Mouse (Mus musculus): ENCODE data around the gene Abca7. TPM values are rescaled to one million over a fixed set of nuclear protein-coding genes. Genes with fewer than 3 reads are reported as not detected.
A peak's percentile ranks its signal among the peaks of the same experiment; 100 is the strongest.

Abca7 gene
- total and polyA plus RNA-seq, 2 experiments from 2014 or later: 2.3 to 19.1 TPM

GRCm38 (mm10) chr10:80019471-80020131, 23.3 kb downstream of the Abca7 start:
- no peak for DNase-seq (ENCODE audit: low spot score)
- Histone ChIP-seq H3K9me3 (ENCODE audit: low read length) (no peaks in the 10 kb centered on the region), H3K9ac (replicated peaks; ENCODE audit: low read length) (no peak overlapping the region), H3K36me3 (ENCODE audit: insufficient read depth, low read length) (no peaks in the 10 kb centered on the region), H3K4me1 (ENCODE audit: insufficient read depth, low read length) (no peaks in the 10 kb centered on the region), H3K27me3 (ENCODE audit: insufficient read depth, low read length) (peaks cover 6% of the 10 kb centered on the region), H3K4me3 (ENCODE audit: low read length) (no peak overlapping the region), H3K27ac (no peak overlapping the region), H3K4me2 (ENCODE audit: low read depth, low read length) (no peak overlapping the region)
- TF ChIP-seq CTCF (IDR thresholded peaks at IDR 0.05; ENCODE audit: low read depth): no peak
- peak; percentile 18; the same call in 1 of the 2 replicates for ATAC-seq
- WGBS: 8% methylated on average over 20 of the region's 20 CpGs

DNA sequence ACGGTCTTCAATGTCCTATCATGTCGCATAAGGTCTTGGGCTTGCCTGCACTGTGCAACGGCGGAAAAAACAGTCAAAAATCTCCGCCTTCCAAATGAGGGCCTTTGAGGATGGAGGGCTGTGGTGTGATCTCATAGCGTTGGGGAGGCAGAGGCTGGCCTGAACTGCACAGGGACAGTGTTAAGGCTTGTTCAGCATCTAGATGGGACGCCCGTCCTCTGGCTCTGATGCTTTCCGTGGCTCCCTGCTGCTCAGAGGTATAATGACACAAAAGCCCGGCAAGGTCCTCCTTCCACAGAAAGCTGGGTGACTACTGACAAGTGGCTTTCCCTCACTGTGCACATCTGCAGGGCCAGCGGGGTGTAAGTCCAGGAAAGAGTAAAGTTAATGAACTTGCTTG, 23.9 kb downstream of the Abca7 start:
- Histone ChIP-seq H3K27ac (no peak overlapping the region), H3K4me2 (ENCODE audit: low read depth, low read length) (no peak overlapping the region), H3K4me3 (ENCODE audit: low read length) (no peak overlapping the region), H3K27me3 (ENCODE audit: insufficient read depth, low read length) (peaks cover 4% of the 10 kb centered on the region; the same call in 1 of the 2 replicates), H3K9me3 (ENCODE audit: low read length) (no peaks in the 10 kb centered on the region), H3K4me1 (ENCODE audit: insufficient read depth, low read length) (no peaks in the 10 kb centered on the region), H3K36me3 (ENCODE audit: insufficient read depth, low read length) (no peaks in the 10 kb centered on the region), H3K9ac (replicated peaks; ENCODE audit: low read length) (no peak overlapping the region)
- DNase-seq (ENCODE audit: low spot score) (no peak), ATAC-seq (no peak)
- TF ChIP-seq CTCF (IDR thresholded peaks at IDR 0.05; ENCODE audit: low read depth): no peak
- WGBS: 26% methylated on average over 11 of the region's 11 CpGs

- no peak for DNase-seq (ENCODE audit: low spot score)
- Histone ChIP-seq H3K27me3 (ENCODE audit: insufficient read depth, low read length) (peaks cover 4% of the 10 kb centered on the region; the same call in 1 of the 2 replicates), H3K9me3 (ENCODE audit: low read length) (no peaks in the 10 kb centered on the region), H3K4me3 (ENCODE audit: low read length) (no peak overlapping the region), H3K9ac (replicated peaks; ENCODE audit: low read length) (no peak overlapping the region), H3K4me2 (ENCODE audit: low read depth, low read length) (no peak overlapping the region), H3K36me3 (ENCODE audit: insufficient read depth, low read length) (no peaks in the 10 kb centered on the region), H3K4me1 (ENCODE audit: insufficient read depth, low read length) (no peaks in the 10 kb centered on the region), H3K27ac (no peak overlapping the region)
- WGBS: 88% methylated on average over 18 of the region's 18 CpGs
- no peak for TF ChIP-seq CTCF (IDR thresholded peaks at IDR 0.05; ENCODE audit: low read depth)
- ATAC-seq: no peak
Measured at GRCm38 (mm10) chr10:80020603-80021319, 24.5 kb downstream of the Abca7 start.

DNA sequence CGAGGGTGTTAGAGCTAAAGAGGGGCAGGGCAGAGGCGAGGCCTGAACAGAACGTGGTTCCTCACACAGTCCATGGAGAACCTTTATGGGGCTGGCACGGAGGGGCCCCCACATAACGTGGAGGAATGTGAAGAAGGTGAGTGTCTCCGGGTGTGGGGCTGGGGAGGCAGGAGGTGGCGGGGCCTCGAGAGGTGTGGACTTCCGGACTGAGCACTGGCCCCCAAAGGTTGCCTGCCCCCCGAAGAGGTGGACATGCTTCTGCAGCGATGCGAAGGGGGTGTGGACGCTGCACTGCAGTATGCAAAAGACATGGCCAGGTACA, 25.0 kb downstream of the Abca7 start:
- no peak overlapping the region for H3K4me2 ChIP-seq (ENCODE audit: low read depth, low read length)
- no peaks in the 10 kb centered on the region for H3K36me3 ChIP-seq (ENCODE audit: insufficient read depth, low read length)
- H3K4me1 ChIP-seq (ENCODE audit: insufficient read depth, low read length): no peaks in the 10 kb centered on the region
- no peak overlapping the region for H3K9ac ChIP-seq (replicated peaks; ENCODE audit: low read length)
- no peak overlapping the region for H3K27ac ChIP-seq
- WGBS: 89% methylated on average over 13 of the region's 13 CpGs
- no peak for ATAC-seq
- H3K4me3 ChIP-seq (ENCODE audit: low read length): no peak overlapping the region
- peaks cover 4% of the 10 kb centered on the region; the same call in 1 of the 2 replicates for H3K27me3 ChIP-seq (ENCODE audit: insufficient read depth, low read length)
- no peaks in the 10 kb centered on the region for H3K9me3 ChIP-seq (ENCODE audit: low read length)
- DNase-seq (ENCODE audit: low spot score): no peak
- TF ChIP-seq CTCF (IDR thresholded peaks at IDR 0.05; ENCODE audit: low read depth): no peak

DNA sequence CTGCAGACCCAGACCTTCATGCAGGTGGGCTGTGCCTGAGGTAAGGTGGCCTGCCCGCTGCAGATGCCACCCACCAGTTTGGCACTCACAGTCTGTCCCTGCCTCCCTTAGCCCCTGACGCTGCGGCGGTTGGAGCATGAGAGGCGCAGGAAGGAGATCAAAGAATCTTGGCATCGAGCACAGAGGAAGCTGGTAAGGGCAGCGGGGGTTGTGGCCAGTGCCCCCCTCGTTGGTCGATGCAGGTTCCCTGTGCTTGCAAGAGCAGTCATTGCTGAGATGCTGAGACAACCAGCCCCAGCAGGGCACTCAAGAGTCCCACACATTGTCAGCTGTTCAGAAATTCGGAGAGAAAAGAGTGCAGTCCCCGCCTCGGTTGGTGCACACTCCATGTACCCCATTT, 25.9 kb downstream of the Abca7 start:
- Histone ChIP-seq H3K9me3 (ENCODE audit: low read length) (no peaks in the 10 kb centered on the region), H3K4me3 (ENCODE audit: low read length) (no peak overlapping the region), H3K4me2 (ENCODE audit: low read depth, low read length) (no peak overlapping the region), H3K4me1 (ENCODE audit: insufficient read depth, low read length) (no peaks in the 10 kb centered on the region), H3K27me3 (ENCODE audit: insufficient read depth, low read length) (peaks cover 4% of the 10 kb centered on the region; the same call in 1 of the 2 replicates), H3K9ac (replicated peaks; ENCODE audit: low read length) (no peak overlapping the region), H3K36me3 (ENCODE audit: insufficient read depth, low read length) (no peaks in the 10 kb centered on the region), H3K27ac (no peak overlapping the region)
- 87% methylated on average over 12 of the region's 12 CpGs for WGBS
- no peak for TF ChIP-seq CTCF (IDR thresholded peaks at IDR 0.05; ENCODE audit: low read depth)
- ATAC-seq (no peak), DNase-seq (ENCODE audit: low spot score) (no peak)

DNA sequence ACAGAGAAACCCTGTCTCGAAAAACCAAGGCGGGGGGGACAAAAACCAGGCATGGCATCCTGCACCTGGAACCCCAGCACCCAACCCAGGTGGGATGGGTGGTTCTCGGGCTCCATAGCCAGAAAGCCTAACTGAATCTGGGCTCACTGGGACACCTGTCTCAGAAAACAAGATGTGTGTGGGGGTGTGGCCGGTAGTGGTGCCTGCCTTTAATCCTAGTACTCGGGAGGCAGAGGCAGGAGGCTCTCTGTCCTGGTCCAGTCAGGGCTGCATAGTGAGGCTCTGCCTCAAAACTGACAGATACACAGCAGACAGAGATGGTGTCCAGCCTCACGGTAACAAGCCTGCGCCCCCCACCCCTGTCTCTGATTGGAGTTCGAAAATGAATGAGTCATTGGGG, 26.5 kb downstream of the Abca7 start:
- H3K27ac ChIP-seq: no peak overlapping the region
- no peak overlapping the region for H3K4me3 ChIP-seq (ENCODE audit: low read length)
- 90% methylated on average over 8 of the region's 8 CpGs for WGBS
- DNase-seq (ENCODE audit: low spot score) (no peak), ATAC-seq (no peak)
- no peaks in the 10 kb centered on the region for H3K36me3 ChIP-seq (ENCODE audit: insufficient read depth, low read length)
- no peak overlapping the region for H3K4me2 ChIP-seq (ENCODE audit: low read depth, low read length)
- no peaks in the 10 kb centered on the region for H3K9me3 ChIP-seq (ENCODE audit: low read length)
- peaks cover 4% of the 10 kb centered on the region; the same call in 1 of the 2 replicates for H3K27me3 ChIP-seq (ENCODE audit: insufficient read depth, low read length)
- H3K9ac ChIP-seq (replicated peaks; ENCODE audit: low read length): no peak overlapping the region
- no peak for TF ChIP-seq CTCF (IDR thresholded peaks at IDR 0.05; ENCODE audit: low read depth)
- H3K4me1 ChIP-seq (ENCODE audit: insufficient read depth, low read length): no peaks in the 10 kb centered on the region

GRCm38 (mm10) chr10:80023758-80024157, 27.5 kb downstream of the Abca7 start:
- H3K9ac ChIP-seq (replicated peaks; ENCODE audit: low read length): no peak overlapping the region
- no peaks in the 10 kb centered on the region for H3K36me3 ChIP-seq (ENCODE audit: insufficient read depth, low read length)
- H3K27me3 ChIP-seq (ENCODE audit: insufficient read depth, low read length): peaks cover under 1% of the 10 kb centered on the region; the same call in 1 of the 2 replicates
- H3K4me3 ChIP-seq (ENCODE audit: low read length): no peak overlapping the region
- no peak overlapping the region for H3K27ac ChIP-seq
- ATAC-seq (no peak), DNase-seq (ENCODE audit: low spot score) (no peak)
- H3K4me2 ChIP-seq (ENCODE audit: low read depth, low read length): no peak overlapping the region
- 72% methylated on average over 5 of the region's 5 CpGs for WGBS
- no peaks in the 10 kb centered on the region for H3K4me1 ChIP-seq (ENCODE audit: insufficient read depth, low read length)
- TF ChIP-seq CTCF (IDR thresholded peaks at IDR 0.05; ENCODE audit: low read depth): no peak
- no peaks in the 10 kb centered on the region for H3K9me3 ChIP-seq (ENCODE audit: low read length)

Data from hindbrain, postnatal 0 days (tissue).